Mouse (Mus musculus) myocyte (in vitro differentiated cells): ENCODE data around the gene Klhdc3. TPM values are rescaled to one million over a fixed set of nuclear protein-coding genes. Genes with fewer than 3 reads are reported as not detected.
A peak's percentile ranks its signal among the peaks of the same experiment; 100 is the strongest.

Source experiments
- H3K27me3 ChIP-seq: one replicate; pipeline ENCODE4 v1.6.1; 2011; ENCODE audit not compliant: control insufficient read depth, insufficient read depth, insufficient read length
- H3K36me3 ChIP-seq: one replicate; pipeline ENCODE4 v1.6.1; 2011; ENCODE audit not compliant: control insufficient read depth, insufficient read depth
- H3K4me2 ChIP-seq: one replicate; pipeline ENCODE4 v1.6.1; 2011; ENCODE audit warnings: low read depth, control low read depth
- H3K4me3 ChIP-seq: one replicate; pipeline ENCODE4 v1.5.1; 2011; ENCODE audit warnings: mild to moderate bottlenecking, control low read depth, moderate library complexity
- H3K79me2 ChIP-seq: one replicate; pipeline ENCODE4 v1.6.1; 2011; ENCODE audit not compliant: control insufficient read depth, insufficient read depth
- H3ac ChIP-seq: one replicate; pipeline ENCODE4 v1.6.1; 2011; ENCODE audit not compliant: control insufficient read depth, insufficient read length
- CEBPB ChIP-seq: IDR thresholded peaks from 2 replicates; pipeline ENCODE4 v1.6.1; 2011; ENCODE audit warnings: mild to moderate bottlenecking, moderate library complexity; ENCODE audit not compliant: poor library complexity, insufficient read depth, severe bottlenecking
- E2F4 ChIP-seq: IDR thresholded peaks from one replicate; pipeline ENCODE4 v1.6.1; 2011; ENCODE audit warnings: mild to moderate bottlenecking, control low read depth, moderate library complexity; ENCODE audit not compliant: insufficient read depth
- MAX ChIP-seq: IDR thresholded peaks from one replicate; pipeline ENCODE4 v1.6.1; 2011; ENCODE audit warnings: low read depth, mild to moderate bottlenecking, control low read depth
- MYOD1 ChIP-seq, 3 experiments: IDR thresholded peaks; one replicate each; pipeline ENCODE4 v1.6.1; 2011; ENCODE audit warnings: control low read depth in 2 of 3, low read depth in 2 of 3, mild to moderate bottlenecking in 2 of 3, moderate library complexity in 1 of 3; ENCODE audit not compliant: insufficient read length in 2 of 3, control insufficient read depth in 1 of 3
- MYOG ChIP-seq, 3 experiments: IDR thresholded peaks; one replicate each; pipeline ENCODE4 v1.6.1; 2011; ENCODE audit warnings: control low read depth in 2 of 3, low read depth in 2 of 3, mild to moderate bottlenecking in 2 of 3; ENCODE audit not compliant: insufficient read length in 2 of 3, control insufficient read depth in 1 of 3, insufficient read depth in 1 of 3
- POLR2A ChIP-seq: IDR thresholded peaks from one replicate; pipeline ENCODE4 v1.6.1; 2011; ENCODE audit warnings: low read depth, mild to moderate bottlenecking, control low read depth, moderate library complexity; ENCODE audit not compliant: insufficient read length
- POLR2AphosphoS2 ChIP-seq: IDR thresholded peaks from one replicate; pipeline ENCODE4 v1.6.1; 2011; ENCODE audit warnings: low read depth, control low read depth; ENCODE audit not compliant: insufficient read length
- REST ChIP-seq: IDR thresholded peaks from one replicate; pipeline ENCODE4 v1.6.1; 2011; ENCODE audit warnings: mild to moderate bottlenecking, control low read depth, moderate library complexity; ENCODE audit not compliant: insufficient read depth, insufficient read length
- SRF ChIP-seq: IDR thresholded peaks from one replicate; pipeline ENCODE4 v1.6.1; 2011; ENCODE audit warnings: low read depth; ENCODE audit not compliant: control insufficient read depth, insufficient read length
- TCF12 ChIP-seq: IDR thresholded peaks from one replicate; pipeline ENCODE4 v1.6.1; 2011; ENCODE audit warnings: mild to moderate bottlenecking, control low read depth; ENCODE audit not compliant: poor library complexity, insufficient read depth, severe bottlenecking
- TCF3 ChIP-seq: IDR thresholded peaks from one replicate; pipeline ENCODE4 v1.6.1; 2011; ENCODE audit warnings: low read depth, control low read depth; ENCODE audit not compliant: insufficient read length
- USF1 ChIP-seq: IDR thresholded peaks from one replicate; pipeline ENCODE4 v1.6.1; 2011; ENCODE audit warnings: low read depth, mild to moderate bottlenecking, control low read depth, moderate library complexity
- polyA plus RNA-seq: library from polyadenylated mRNA; unstranded; fragments of >200 nt; fragmentation: generic; extraction: Trizol; gene quantifications from one replicate; pipeline ENCODE4 v1.2.1, GENCODE M21; 2012; ENCODE audit warnings: missing spikeins

The Klhdc3 gene
- polyA plus RNA-seq, 1 experiment, result 128 TPM

- no peaks in the 10 kb centered on the region for H3K27me3 ChIP-seq
- no peak overlapping the region for H3K4me3 ChIP-seq
- no peak overlapping the region for H3K4me2 ChIP-seq
- no peak overlapping the region for H3ac ChIP-seq
- TF ChIP-seq USF1 (no peak), TCF12 (no peak), MAX (no peak), POLR2AphosphoS2 (no peak), E2F4 (no peak), REST (no peak), MYOD1 (IDR thresholded peaks at IDR 0.05; ENCODE audit: control insufficient read depth in 1 of 3, insufficient read length in 2 of 3, low read depth in 2 of 3) (no peak), CEBPB (no peak), SRF (no peak), TCF3 (no peak), POLR2A (no peak), MYOG (IDR thresholded peaks at IDR 0.05; ENCODE audit: control insufficient read depth in 1 of 3, insufficient read depth in 1 of 3, insufficient read length in 2 of 3, low read depth in 2 of 3) (no peak)
- H3K79me2 ChIP-seq, result peaks cover 24% of the 10 kb centered on the region
- H3K36me3 ChIP-seq, result no peaks in the 10 kb centered on the region
Measured at GRCm38 (mm10) chr17:46694517-46695063, 13.9 kb upstream of the Klhdc3 start.

GRCm38 (mm10) chr17:46691390-46691789 lies 10.7 kb upstream of the Klhdc3 start:
- no peak overlapping the region for H3K4me3 ChIP-seq
- no peaks in the 10 kb centered on the region for H3K27me3 ChIP-seq
- TF ChIP-seq POLR2AphosphoS2 (no peak), POLR2A (no peak), MAX (no peak), TCF3 (no peak), E2F4 (no peak), TCF12 (no peak), USF1 (no peak), SRF (no peak), MYOD1 (IDR thresholded peaks at IDR 0.05; ENCODE audit: control insufficient read depth in 1 of 3, insufficient read length in 2 of 3, low read depth in 2 of 3) (no peak), REST (no peak), CEBPB (no peak), MYOG (IDR thresholded peaks at IDR 0.05; ENCODE audit: control insufficient read depth in 1 of 3, insufficient read depth in 1 of 3, insufficient read length in 2 of 3, low read depth in 2 of 3) (no peak)
- peaks cover 4% of the 10 kb centered on the region for H3K36me3 ChIP-seq
- no peak overlapping the region for H3K4me2 ChIP-seq
- peaks cover 13% of the 10 kb centered on the region for H3K79me2 ChIP-seq
- no peak overlapping the region for H3ac ChIP-seq

- Histone ChIP-seq H3K27me3 (no peaks in the 10 kb centered on the region), H3K79me2 (peaks cover 6% of the 10 kb centered on the region), H3K36me3 (peaks cover 7% of the 10 kb centered on the region), H3K4me2 (no peak overlapping the region), H3ac (no peak overlapping the region), H3K4me3 (no peak overlapping the region)
- TF ChIP-seq USF1, result no peak
- TF ChIP-seq TCF12, result no peak
- no peak for TF ChIP-seq POLR2A
- no peak for TF ChIP-seq E2F4
- no peak for TF ChIP-seq MAX
- no peak for TF ChIP-seq MYOD1 (IDR thresholded peaks at IDR 0.05; ENCODE audit: control insufficient read depth in 1 of 3, insufficient read length in 2 of 3, low read depth in 2 of 3)
- no peak for TF ChIP-seq SRF
- TF ChIP-seq CEBPB, result no peak
- TF ChIP-seq POLR2AphosphoS2, result no peak
- no peak for TF ChIP-seq REST
- TF ChIP-seq MYOG (IDR thresholded peaks at IDR 0.05; ENCODE audit: control insufficient read depth in 1 of 3, insufficient read depth in 1 of 3, insufficient read length in 2 of 3, low read depth in 2 of 3), result no peak
- no peak for TF ChIP-seq TCF3
Measured at GRCm38 (mm10) chr17:46690665-46691064, 10.0 kb upstream of the Klhdc3 start.

GRCm38 (mm10) chr17:46685913-46686312 lies 5.2 kb upstream of the Klhdc3 start:
- peaks cover 9% of the 10 kb centered on the region for H3K79me2 ChIP-seq
- H3K27me3 ChIP-seq, result no peaks in the 10 kb centered on the region
- peaks cover 19% of the 10 kb centered on the region for H3K36me3 ChIP-seq
- no peak for TF ChIP-seq SRF
- TF ChIP-seq POLR2AphosphoS2, result peak; percentile 16
- no peak overlapping the region for H3K4me3 ChIP-seq
- no peak overlapping the region for H3K4me2 ChIP-seq
- H3ac ChIP-seq, result no peak overlapping the region

GRCm38 (mm10) chr17:46682654-46683389 lies 2.1 kb upstream of the Klhdc3 start:
- no peaks in the 10 kb centered on the region for H3K27me3 ChIP-seq
- H3K79me2 ChIP-seq, result peaks cover 27% of the 10 kb centered on the region
- TF ChIP-seq POLR2AphosphoS2 (peak; percentile 56), TCF3 (no peak), SRF (no peak), POLR2A (no peak), REST (no peak), MYOG (IDR thresholded peaks at IDR 0.05; ENCODE audit: control insufficient read depth in 1 of 3, insufficient read depth in 1 of 3, insufficient read length in 2 of 3, low read depth in 2 of 3) (no peak)
- H3K4me2 ChIP-seq, result no peak overlapping the region
- peaks cover 19% of the 10 kb centered on the region for H3K36me3 ChIP-seq
- peak overlapping the region; percentile 94 for H3K4me3 ChIP-seq
- H3ac ChIP-seq, result no peak overlapping the region
